Mouse (Mus musculus): ENCODE measurements around the gene Rgl1.

GRCm38 (mm10) chr1:152549061-152549738, 217.0 kb downstream of the Rgl1 start:
- no peak for TF ChIP-seq CTCF (IDR thresholded peaks at IDR 0.05)
- no peak for TF ChIP-seq EP300 (IDR thresholded peaks at IDR 0.05)
